Mouse (Mus musculus) cortical plate, adult 2 months (tissue): Measurements from ENCODE around the gene Zfp524. TPM values are rescaled to one million over a fixed set of nuclear protein-coding genes. Genes with fewer than 3 reads are reported as not detected.
A peak's percentile ranks its signal among the peaks of the same experiment; 100 is the strongest.

Source experiments
- H3K27ac ChIP-seq: fragments of 200-500 bp; 2 replicates; pipeline ENCODE4 v1.5.1; 2012; ENCODE audit warnings: low read length, control low read depth, inconsistent platforms; ENCODE audit not compliant: insufficient read depth
- H3K4me1 ChIP-seq: fragments of 200-500 bp; 2 replicates; pipeline ENCODE4 v1.6.1; 2011; ENCODE audit warnings: low read length; ENCODE audit not compliant: control insufficient read depth, insufficient read depth
- H3K4me3 ChIP-seq: fragments of 200-500 bp; 2 replicates; pipeline ENCODE4 v1.5.1; 2011; ENCODE audit warnings: mild to moderate bottlenecking, low read length, control low read depth; ENCODE audit not compliant: insufficient read depth
- CTCF ChIP-seq: fragments of 200-500 bp; IDR thresholded peaks from 2 replicates; pipeline ENCODE4 v1.5.1; 2011; ENCODE audit warnings: mild to moderate bottlenecking, control low read depth, low read length; ENCODE audit not compliant: insufficient read depth; ENCODE audit errors: extremely low read depth
- POLR2A ChIP-seq: fragments of 200-500 bp; IDR thresholded peaks from 2 replicates; pipeline ENCODE4 v1.6.1; 2011; ENCODE audit warnings: mild to moderate bottlenecking, low read length, control low read depth; ENCODE audit not compliant: insufficient read depth; ENCODE audit errors: extremely low read depth
- polyA plus RNA-seq: library from polyadenylated mRNA; depleted of rRNA; stranded (reverse); fragments of >200 nt; gene quantifications from 2 replicates; pipeline ENCODE4 v1.2.3, GENCODE M21; 2012; rRNA removed

Gene Zfp524
- polyA plus RNA-seq, 1 experiment: 15.3 TPM

- H3K4me3 ChIP-seq: peak overlapping the region; percentile 66
- H3K27ac ChIP-seq: no peak overlapping the region
- peaks cover 11% of the 10 kb centered on the region for H3K4me1 ChIP-seq
- TF ChIP-seq CTCF (no peak), POLR2A (no peak)
These were observed 43.6 kb downstream of the Zfp524 start for GRCm38 (mm10) chr7:5057804-5058203.

- TF ChIP-seq POLR2A: no peak
- TF ChIP-seq CTCF: no peak
- peaks cover 9% of the 10 kb centered on the region for H3K4me1 ChIP-seq
- H3K4me3 ChIP-seq: no peak overlapping the region
- H3K27ac ChIP-seq: no peak overlapping the region
These were observed 44.4 kb downstream of the Zfp524 start for GRCm38 (mm10) chr7:5058631-5059030.

GRCm38 (mm10) chr7:5059421-5059820, 45.2 kb downstream of the Zfp524 start:
- H3K27ac ChIP-seq: no peak overlapping the region
- H3K4me1 ChIP-seq: peaks cover 10% of the 10 kb centered on the region
- no peak overlapping the region for H3K4me3 ChIP-seq
- no peak for TF ChIP-seq CTCF
- no peak for TF ChIP-seq POLR2A

- H3K4me1 ChIP-seq: peaks cover 10% of the 10 kb centered on the region
- peak overlapping the region; percentile 67 for H3K27ac ChIP-seq
- peak; percentile 60 for TF ChIP-seq CTCF
- no peak for TF ChIP-seq POLR2A
- peak overlapping the region; percentile 69 for H3K4me3 ChIP-seq
These were observed 46.1 kb downstream of the Zfp524 start for GRCm38 (mm10) chr7:5060239-5060731.

- H3K27ac ChIP-seq: peak overlapping the region; percentile 99
- 0 out of 2 replicates have a peak, but pooled peaks have one; percentile 23 for TF ChIP-seq CTCF
- peak; percentile 64 for TF ChIP-seq POLR2A
- peak overlapping the region; percentile 69 for H3K4me3 ChIP-seq
- H3K4me1 ChIP-seq: peaks cover 6% of the 10 kb centered on the region
These were observed 46.9 kb downstream of the Zfp524 start for GRCm38 (mm10) chr7:5060944-5061773.

GRCm38 (mm10) chr7:5061774-5062359, 47.7 kb downstream of the Zfp524 start, which contains the start of gene U2af2:
U2af2 (plus strand) TSS chr7:5062143.
- H3K27ac ChIP-seq: peak within 1 kb of the TSS; percentile 99
- peak within 1 kb of the TSS; percentile 69 for H3K4me3 ChIP-seq
- no peak for TF ChIP-seq CTCF
- peak; percentile 38; the same call in 1 of the 2 replicates for TF ChIP-seq POLR2A
- peaks cover 6% of the 10 kb centered on the region; the same call in 1 of the 2 replicates for H3K4me1 ChIP-seq

GRCm38 (mm10) chr7:5062360-5063001, 48.3 kb downstream of the Zfp524 start:
- TF ChIP-seq CTCF (no peak), POLR2A (no peak)
- H3K27ac ChIP-seq: peak overlapping the region; percentile 91
- peaks cover 6% of the 10 kb centered on the region; the same call in 1 of the 2 replicates for H3K4me1 ChIP-seq
- peak overlapping the region; percentile 69 for H3K4me3 ChIP-seq

GRCm38 (mm10) chr7:5064886-5065285, 50.7 kb downstream of the Zfp524 start:
- TF ChIP-seq POLR2A: no peak
- TF ChIP-seq CTCF: no peak
- peaks cover 6% of the 10 kb centered on the region; the same call in 1 of the 2 replicates for H3K4me1 ChIP-seq
- H3K4me3 ChIP-seq: no peak overlapping the region
- no peak overlapping the region for H3K27ac ChIP-seq

Other genes with a start within 250 kb of the Zfp524 start
- not detected in 2 replicates for gene Fam71e2, start 243.1 kb upstream of the Zfp524 start, polyA plus RNA-seq
- gene Il11, start 231.6 kb upstream of the Zfp524 start, polyA plus RNA-seq: 0.35 and 0.36 TPM in 2 replicates
- not detected in 2 replicates for gene Tmem190, start 231.5 kb upstream of the Zfp524 start, polyA plus RNA-seq
- gene Tmem238, start 224.8 kb upstream of the Zfp524 start, polyA plus RNA-seq: 4.6 and 4.9 TPM in 2 replicates
- 257 and 299 TPM in 2 replicates for gene Rpl28, start 221.5 kb upstream of the Zfp524 start, polyA plus RNA-seq
- 177 and 181 TPM in 2 replicates for gene Ube2s, start 201.8 kb upstream of the Zfp524 start, polyA plus RNA-seq
- gene Shisa7, start 169.7 kb upstream of the Zfp524 start, polyA plus RNA-seq: 135 and 143 TPM in 2 replicates
- 12.3 and 15.7 TPM in 2 replicates for gene Isoc2b, start 144.2 kb upstream of the Zfp524 start, polyA plus RNA-seq
- 11.7 and 11.8 TPM in 2 replicates for gene Isoc2a, start 137.3 kb upstream of the Zfp524 start, polyA plus RNA-seq
- gene Gm36210, start 107.9 kb upstream of the Zfp524 start, polyA plus RNA-seq: 0.31 and 0.32 TPM in 2 replicates
- 9.7 TPM in 2 replicates for gene Zfp628, start 99.2 kb upstream of the Zfp524 start, polyA plus RNA-seq
- gene Nat14, start 92.4 kb upstream of the Zfp524 start, polyA plus RNA-seq: 91.7 and 94.0 TPM in 2 replicates
- gene Ssc5d, start 88.6 kb upstream of the Zfp524 start, polyA plus RNA-seq: 3.8 and 4.1 TPM in 2 replicates
- 0.32 and 0.48 TPM in 2 replicates for gene Sbk2, start 50.0 kb upstream of the Zfp524 start, polyA plus RNA-seq
- gene Sbk3, start 43.2 kb upstream of the Zfp524 start, polyA plus RNA-seq: 1.2 TPM in 2 replicates
- 38.0 and 39.2 TPM in 2 replicates for gene Zfp579, start 18.3 kb upstream of the Zfp524 start, polyA plus RNA-seq
- gene Fiz1, start 282 bp downstream of the Zfp524 start, polyA plus RNA-seq: 21.5 TPM in 2 replicates
- gene Gm44973, start 1.1 kb downstream of the Zfp524 start, polyA plus RNA-seq: not detected in 2 replicates
- gene Zfp865, start 6.0 kb downstream of the Zfp524 start, polyA plus RNA-seq: 28.7 and 30.0 TPM in 2 replicates
- gene Ccdc106, start 6.1 kb downstream of the Zfp524 start, polyA plus RNA-seq: 68.6 and 70.2 TPM in 2 replicates
- gene 4632433K11Rik, start 19.7 kb downstream of the Zfp524 start, polyA plus RNA-seq: not detected in 2 replicates
- 5.7 and 6.5 TPM in 2 replicates for gene Zfp784, start 24.0 kb downstream of the Zfp524 start, polyA plus RNA-seq
- 34.4 and 36.9 TPM in 2 replicates for gene Zfp580, start 37.1 kb downstream of the Zfp524 start, polyA plus RNA-seq
- gene U2af2, start 47.7 kb downstream of the Zfp524 start, polyA plus RNA-seq: 184 TPM in 2 replicates
- gene Epn1, start 65.8 kb downstream of the Zfp524 start, polyA plus RNA-seq: 420 and 464 TPM in 2 replicates
- gene Rfpl4, start 102.5 kb downstream of the Zfp524 start, polyA plus RNA-seq: not detected in 2 replicates
- 0.27 and 0.36 TPM in 2 replicates for gene Rasl2-9, start 111.5 kb downstream of the Zfp524 start, polyA plus RNA-seq
- not detected in 2 replicates for gene Vmn1r55, start 135.3 kb downstream of the Zfp524 start, polyA plus RNA-seq
- not detected in 2 replicates for gene Vmn1r56, start 182.3 kb downstream of the Zfp524 start, polyA plus RNA-seq
- gene Vmn1r57, start 204.1 kb downstream of the Zfp524 start, polyA plus RNA-seq: not detected in 2 replicates